Comparison of ENCODE assay signal across 10 mouse cellular contexts in the genomic region with DNA sequence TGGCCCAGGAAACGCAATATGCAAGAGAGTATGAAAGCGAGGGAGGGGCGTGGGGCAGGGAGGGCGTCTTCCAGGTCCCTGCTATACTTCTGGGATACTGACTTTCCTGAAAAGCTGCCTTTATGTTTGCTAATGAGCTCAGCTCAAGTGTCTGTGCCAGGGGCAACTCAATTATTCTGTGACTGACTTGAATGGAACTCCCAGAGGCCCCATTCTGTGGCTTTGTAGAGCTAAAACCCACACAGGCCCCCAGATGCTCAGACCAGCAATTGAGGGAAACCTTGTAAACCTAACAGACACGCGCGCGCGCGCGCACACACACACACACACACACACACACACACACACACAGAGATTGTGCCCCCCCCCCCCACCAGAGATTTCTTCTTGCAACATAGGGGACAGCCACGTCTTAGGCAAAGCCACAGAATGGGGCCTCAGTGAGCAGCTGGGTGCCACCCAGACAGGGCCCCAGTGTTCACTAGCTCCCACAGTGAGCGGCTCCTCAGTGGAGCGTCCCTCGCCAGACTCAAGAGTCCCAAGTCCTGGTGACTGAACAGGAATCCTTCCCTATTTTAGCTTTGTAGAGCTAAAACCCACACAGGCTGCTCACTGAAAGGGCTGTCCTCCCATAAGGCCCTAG. TPM values are rescaled to one million over a fixed set of nuclear protein-coding genes. Genes with fewer than 3 reads are reported as not detected.
DNase-seq lines count a peak whose midpoint lies in the region; ATAC-seq and TF ChIP-seq lines count a peak whose summit lies in the region.
"Had no signal": no experiment of that assay in that cellular context is flagged by ENCODE, and none has a peak within 500 bp of the region (broad histone marks: within the 10 kb centered on the region; RNA-seq: fewer than 3 reads in every experiment).

No protein-coding gene starts in this region.

- DNase-seq in left cerebral cortex, postnatal 4 days: peak; percentile 12
- no peak for DNase-seq in left cerebral cortex, adult 11 months (ENCODE audit: low spot score)
- DNase-seq in forelimb bud, embryonic 11.5 days (ENCODE audit: low read depth, low spot score): peak; percentile 43
- DNase-seq in mesoderm, embryonic 11.5 days (ENCODE audit: low read depth, low spot score): peak; percentile 66
- DNase-seq in retina, postnatal 1 day: peak; percentile 68
- no peak for DNase-seq in layer of hippocampus, adult 2 months (ENCODE audit: low spot score in 2 of 2)
- DNase-seq in liver: no peak

- H3K4me3 ChIP-seq in layer of hippocampus, adult 2 months: no peak overlapping the region
- H3K4me3 ChIP-seq in kidney, embryonic 14.5 days (ENCODE audit: low read length): no peak overlapping the region

- ATAC-seq in kidney, embryonic 14.5 days (ENCODE audit: low FRiP score, low TSS enrichment): no peak

- no peak overlapping the region for H3K9ac ChIP-seq in kidney, embryonic 14.5 days (ENCODE audit: low read depth, low read length)

- no peak for TF ChIP-seq CTCF in layer of hippocampus, adult 2 months (conservative IDR thresholded peaks at IDR 0.05)

- intact Hi-C loops in left cerebral cortex, postnatal 4 days (cut with DNase I): no loop called here

- H3K27ac ChIP-seq in layer of hippocampus, adult 2 months: no peak overlapping the region
- no peak overlapping the region for H3K27ac ChIP-seq in kidney, embryonic 14.5 days (ENCODE audit: low read depth, low read length)
- H3K27ac ChIP-seq: kidney, postnatal 0 days; macrophage had no signal

- H3K4me2 ChIP-seq in kidney, embryonic 14.5 days (replicated peaks; ENCODE audit: low read depth, low read length): no peak overlapping the region

- no peaks in the 10 kb centered on the region for H3K4me1 ChIP-seq in kidney, embryonic 14.5 days (ENCODE audit: control insufficient read depth, insufficient read depth, low read length)

- H3K27me3 ChIP-seq in kidney, embryonic 14.5 days (ENCODE audit: control insufficient read depth, insufficient read depth, low read length): no peaks in the 10 kb centered on the region

- WGBS in kidney, embryonic 14.5 days: 84% methylated on average over 15 of the region's 15 CpGs

- no peaks in the 10 kb centered on the region for H3K9me3 ChIP-seq in kidney, embryonic 14.5 days (ENCODE audit: control insufficient read depth, low read length)

- no peaks in the 10 kb centered on the region for H3K36me3 ChIP-seq in kidney, embryonic 14.5 days (ENCODE audit: control insufficient read depth, insufficient read depth, low read length)

RNA-seq across cellular contexts. Expression of a gene that starts 36.1 kb away (rescaled TPM):
- 10 to 100 TPM; 84.2 to 91.9 TPM for total RNA-seq in left cerebral cortex, postnatal 4 days (2021)
- 10 to 100 TPM; 88.5 to 89.2 TPM for total RNA-seq in layer of hippocampus, adult 2 months (2021)
- polyA plus RNA-seq in kidney, embryonic 14.5 days (2014; fragmentation: Nextera tagmentation; extraction: Ambion mirVana): 101 and 138 TPM in 2 replicates

RNA-seq across cellular contexts. Expression of a gene that starts 38.8 kb away (rescaled TPM):
- total RNA-seq in left cerebral cortex, postnatal 4 days (2021): 1 to 10 TPM; 5.4 to 5.6 TPM
- total RNA-seq in layer of hippocampus, adult 2 months (2021): 1 to 10 TPM; 2.3 to 2.6 TPM
- 2.7 and 3.1 TPM in 2 replicates for polyA plus RNA-seq in kidney, embryonic 14.5 days (2014; fragmentation: Nextera tagmentation; extraction: Ambion mirVana)
- polyA plus RNA-seq: macrophage had no signal

Comparison
In these comparisons a context has a peak if more than half of its experiments do, and no peak if none do; other contexts are left out.
1. DNase-seq: peak in left cerebral cortex, postnatal 4 days (single experiment), forelimb bud, embryonic 11.5 days (single experiment), mesoderm, embryonic 11.5 days (single experiment) and retina, postnatal 1 day (single experiment); none in left cerebral cortex, adult 11 months (single experiment), layer of hippocampus, adult 2 months (0 of 2) and liver (single experiment).